Mouse (Mus musculus) embryonic facial prominence, embryonic 15.5 days (tissue): Measurements from ENCODE around the gene Grin3a. TPM values are rescaled to one million over a fixed set of nuclear protein-coding genes. Genes with fewer than 3 reads are reported as not detected.

ENCODE experiments used
- ATAC-seq: fragments of 200-750 bp; cut with Nextera tagmentation; 2 replicates; pipeline ENCODE4 v1.8.0; 2017; ENCODE audit warnings: low read depth, moderate TSS enrichment; ENCODE audit not compliant: insufficient number of reproducible peaks, low FRiP score, low TSS enrichment
- H3K27ac ChIP-seq: fragments of 300-500 bp; sonication (generic); replicated peaks from 2 replicates; pipeline ENCODE4 v1.5.1; 2015; ENCODE audit warnings: mild to moderate bottlenecking, inconsistent platforms
- H3K27me3 ChIP-seq: fragments of 300-500 bp; sonication (generic); 2 replicates; pipeline ENCODE4 v1.6.1; 2015; ENCODE audit warnings: inconsistent platforms
- H3K36me3 ChIP-seq: fragments of 300-500 bp; sonication (generic); 2 replicates; pipeline ENCODE4 v1.6.1; 2015; ENCODE audit warnings: mild to moderate bottlenecking, inconsistent platforms
- H3K4me1 ChIP-seq: fragments of 300-500 bp; sonication (generic); 2 replicates; pipeline ENCODE4 v1.6.1; 2015; ENCODE audit warnings: inconsistent platforms
- H3K4me2 ChIP-seq: fragments of 300-500 bp; sonication (generic); replicated peaks from 2 replicates; pipeline ENCODE4 v1.6.1; 2015; ENCODE audit warnings: mild to moderate bottlenecking, inconsistent platforms
- H3K4me3 ChIP-seq: fragments of 300-500 bp; sonication (generic); replicated peaks from 2 replicates; pipeline ENCODE4 v1.5.1; 2015; ENCODE audit warnings: mild to moderate bottlenecking, inconsistent platforms
- H3K9ac ChIP-seq: fragments of 300-500 bp; sonication (generic); 2 replicates; pipeline ENCODE4 v1.6.1; 2015; ENCODE audit warnings: inconsistent platforms
- H3K9me3 ChIP-seq: fragments of 300-500 bp; sonication (generic); replicated peaks from 2 replicates; pipeline ENCODE4 v1.6.1; 2016; ENCODE audit warnings: inconsistent platforms
- WGBS: fragments of 180-500 bp; shearing (Covaris S2); methylation state at CpG from one replicate; pipeline ENCODE4 v1.1.7; 2015; 5-methylcytosine and 5-hydroxymethylcytosine counted together
- polyA plus RNA-seq: library from polyadenylated mRNA; unstranded; fragments of >200 nt; fragmentation: Nextera tagmentation; extraction: Ambion mirVana; gene quantifications from 2 replicates; pipeline ENCODE4 v1.2.1, GENCODE M21; 2015

Gene Grin3a
- polyA plus RNA-seq, result 2.0 TPM in 2 replicates

- Histone ChIP-seq H3K4me1 (peaks cover 18% of the 10 kb centered on the region), H3K9me3 (no peaks in the 10 kb centered on the region), H3K4me2 (peak within 1 kb of the TSS; percentile 93), H3K27me3 (peaks cover 39% of the 10 kb centered on the region), H3K27ac (no peak within 1 kb of the TSS), H3K4me3 (peak within 1 kb of the TSS; percentile 50), H3K9ac (0 out of 2 replicates have a peak within 1 kb of the TSS, but pooled peaks have one; percentile 4), H3K36me3 (no peaks in the 10 kb centered on the region)
- ATAC-seq, result peak; percentile 82; the same call in 1 of the 2 replicates
- under 1% methylated on average over 25 of the region's 25 CpGs for WGBS
Measured at GRCm38 (mm10) chr4:49845612-49845985, at the start of gene Grin3a. Grin3a (minus strand) TSS chr4:49845744.

GRCm38 (mm10) chr4:49891835-49892301 lies 46.3 kb upstream of the Grin3a start:
- 20% methylated on average over 4 of the region's 4 CpGs for WGBS
- no peaks in the 10 kb centered on the region for H3K4me1 ChIP-seq
- H3K27ac ChIP-seq, result no peak overlapping the region
- H3K4me3 ChIP-seq, result no peak overlapping the region
- H3K9ac ChIP-seq, result no peak overlapping the region
- H3K27me3 ChIP-seq, result no peaks in the 10 kb centered on the region
- no peaks in the 10 kb centered on the region for H3K9me3 ChIP-seq
- no peak for ATAC-seq
- H3K36me3 ChIP-seq, result no peaks in the 10 kb centered on the region
- no peak overlapping the region for H3K4me2 ChIP-seq

GRCm38 (mm10) chr4:49877084-49877483 lies 31.5 kb upstream of the Grin3a start:
- no peak overlapping the region for H3K4me3 ChIP-seq
- no peaks in the 10 kb centered on the region for H3K4me1 ChIP-seq
- WGBS, result 55% methylated on average over 3 of the region's 3 CpGs
- no peaks in the 10 kb centered on the region for H3K36me3 ChIP-seq
- H3K27me3 ChIP-seq, result no peaks in the 10 kb centered on the region
- no peak overlapping the region for H3K9ac ChIP-seq
- no peak for ATAC-seq
- H3K4me2 ChIP-seq, result no peak overlapping the region
- no peak overlapping the region for H3K27ac ChIP-seq
- H3K9me3 ChIP-seq, result no peaks in the 10 kb centered on the region

GRCm38 (mm10) chr4:49860611-49861010 lies 15.1 kb upstream of the Grin3a start:
- Histone ChIP-seq H3K36me3 (no peaks in the 10 kb centered on the region), H3K4me2 (no peak overlapping the region), H3K27ac (no peak overlapping the region), H3K4me1 (no peaks in the 10 kb centered on the region), H3K4me3 (no peak overlapping the region), H3K9me3 (no peaks in the 10 kb centered on the region), H3K27me3 (no peaks in the 10 kb centered on the region), H3K9ac (no peak overlapping the region)
- ATAC-seq, result no peak
- WGBS, result 85% methylated on average over 2 of the region's 2 CpGs

- Histone ChIP-seq H3K36me3 (no peaks in the 10 kb centered on the region), H3K4me3 (peak overlapping the region; percentile 50), H3K4me2 (peak overlapping the region; percentile 93), H3K9me3 (no peaks in the 10 kb centered on the region), H3K27me3 (peaks cover 39% of the 10 kb centered on the region), H3K27ac (no peak overlapping the region), H3K9ac (0 out of 2 replicates have a peak overlapping the region, but pooled peaks have one; percentile 4), H3K4me1 (peaks cover 18% of the 10 kb centered on the region)
- peak; percentile 46 for ATAC-seq
- WGBS, result under 1% methylated on average over 63 of the region's 63 CpGs
Measured at GRCm38 (mm10) chr4:49844828-49845611, 524 bp downstream of the Grin3a start.

GRCm38 (mm10) chr4:49844274-49844827 lies 1.2 kb downstream of the Grin3a start:
- Histone ChIP-seq H3K4me2 (peak overlapping the region; percentile 93), H3K9ac (no peak overlapping the region), H3K36me3 (no peaks in the 10 kb centered on the region), H3K4me1 (peaks cover 18% of the 10 kb centered on the region), H3K27me3 (peaks cover 39% of the 10 kb centered on the region), H3K9me3 (no peaks in the 10 kb centered on the region), H3K27ac (no peak overlapping the region), H3K4me3 (peak overlapping the region; percentile 50)
- peak; percentile 8; the same call in 1 of the 2 replicates for ATAC-seq
- 5% methylated on average over 33 of the region's 33 CpGs for WGBS

GRCm38 (mm10) chr4:49843787-49844186 lies 1.8 kb downstream of the Grin3a start:
- Histone ChIP-seq H3K4me1 (peaks cover 18% of the 10 kb centered on the region), H3K4me3 (peak overlapping the region; percentile 50), H3K27ac (no peak overlapping the region), H3K4me2 (peak overlapping the region; percentile 93), H3K36me3 (no peaks in the 10 kb centered on the region), H3K27me3 (peaks cover 39% of the 10 kb centered on the region), H3K9ac (no peak overlapping the region), H3K9me3 (no peaks in the 10 kb centered on the region)
- 5% methylated on average over 6 of the region's 6 CpGs for WGBS
- no peak for ATAC-seq

GRCm38 (mm10) chr4:49832035-49832434 lies 13.5 kb downstream of the Grin3a start:
- H3K4me3 ChIP-seq, result no peak overlapping the region
- H3K9me3 ChIP-seq, result no peaks in the 10 kb centered on the region
- no peak for ATAC-seq
- H3K27ac ChIP-seq, result no peak overlapping the region
- H3K9ac ChIP-seq, result no peak overlapping the region
- no peaks in the 10 kb centered on the region for H3K27me3 ChIP-seq
- no peak overlapping the region for H3K4me2 ChIP-seq
- H3K4me1 ChIP-seq, result no peaks in the 10 kb centered on the region
- H3K36me3 ChIP-seq, result no peaks in the 10 kb centered on the region

GRCm38 (mm10) chr4:49813852-49814251 lies 31.7 kb downstream of the Grin3a start:
- no peaks in the 10 kb centered on the region for H3K27me3 ChIP-seq
- H3K9me3 ChIP-seq, result no peaks in the 10 kb centered on the region
- H3K4me1 ChIP-seq, result no peaks in the 10 kb centered on the region
- H3K36me3 ChIP-seq, result no peaks in the 10 kb centered on the region
- ATAC-seq, result no peak
- H3K9ac ChIP-seq, result no peak overlapping the region
- no peak overlapping the region for H3K27ac ChIP-seq
- WGBS, result 79% methylated on average over 3 of the region's 3 CpGs
- H3K4me3 ChIP-seq, result no peak overlapping the region
- no peak overlapping the region for H3K4me2 ChIP-seq

- no peak overlapping the region for H3K27ac ChIP-seq
- no peak for ATAC-seq
- H3K9me3 ChIP-seq, result no peaks in the 10 kb centered on the region
- no peaks in the 10 kb centered on the region for H3K27me3 ChIP-seq
- no peaks in the 10 kb centered on the region for H3K4me1 ChIP-seq
- no peak overlapping the region for H3K9ac ChIP-seq
- no peak overlapping the region for H3K4me2 ChIP-seq
- no peak overlapping the region for H3K4me3 ChIP-seq
- H3K36me3 ChIP-seq, result no peaks in the 10 kb centered on the region
Measured at GRCm38 (mm10) chr4:49806791-49807190, 38.8 kb downstream of the Grin3a start.

GRCm38 (mm10) chr4:49799338-49799737 lies 46.2 kb downstream of the Grin3a start:
- no peak overlapping the region for H3K4me2 ChIP-seq
- 82% methylated on average over 2 of the region's 2 CpGs for WGBS

More at GRCm38 (mm10) chr4:49799338-49799737, 46.2 kb downstream of the Grin3a start:
- Histone ChIP-seq H3K9ac (no peak overlapping the region), H3K27me3 (no peaks in the 10 kb centered on the region), H3K9me3 (no peaks in the 10 kb centered on the region), H3K4me1 (no peaks in the 10 kb centered on the region), H3K4me3 (no peak overlapping the region), H3K27ac (no peak overlapping the region), H3K36me3 (no peaks in the 10 kb centered on the region)
- no peak for ATAC-seq
